Mouse (Mus musculus): ENCODE data around the gene Ros1.

- TF ChIP-seq POLR2A (IDR thresholded peaks at IDR 0.05; ENCODE audit: extremely low read depth, insufficient read depth, low read length) (no peak), CTCF (IDR thresholded peaks at IDR 0.05; ENCODE audit: low read depth, low read length) (no peak)
Observed at GRCm38 (mm10) chr10:52165376-52165775, 29.7 kb downstream of the Ros1 start.
